Mouse (Mus musculus) liver, embryonic 14.5 days (tissue): ENCODE data around the gene Srcin1. TPM values are rescaled to one million over a fixed set of nuclear protein-coding genes. Genes with fewer than 3 reads are reported as not detected.

Source experiments
- ATAC-seq: fragments of 200-750 bp; cut with Nextera tagmentation; 2 replicates; pipeline ENCODE4 v1.8.0; 2017; ENCODE audit warnings: moderate number of reproducible peaks, mild to moderate bottlenecking, moderate library complexity; ENCODE audit not compliant: insufficient read depth
- DNase-seq, 3 experiments: peaks; one replicate each; pipeline ENCODE4 v3.0.0-alpha.2; 2012 to 2013; ENCODE audit warnings: low read depth in 3 of 3, low spot score in 3 of 3
- H3K27ac ChIP-seq: fragments of 300-500 bp; sonication (generic); 2 replicates; pipeline ENCODE4 v1.5.1; 2014; ENCODE audit warnings: moderate library complexity, mild to moderate bottlenecking, control low read depth, inconsistent platforms
- H3K27me3 ChIP-seq: fragments of 300-500 bp; sonication (generic); 2 replicates; pipeline ENCODE4 v1.6.1; 2014; ENCODE audit warnings: mild to moderate bottlenecking, low read length, moderate library complexity; ENCODE audit not compliant: control insufficient read depth, insufficient read depth
- H3K36me3 ChIP-seq: fragments of 300-500 bp; sonication (generic); replicated peaks from 2 replicates; pipeline ENCODE4 v1.6.1; 2014; ENCODE audit warnings: low read depth; ENCODE audit not compliant: control insufficient read depth, insufficient read depth
- H3K4me1 ChIP-seq, 2 experiments: fragments of 200-500 bp in 1 of 2; fragments of 300-500 bp in 1 of 2; sonication (generic) in 1 of 2; replicated peaks; 2 replicates each; pipeline ENCODE4 v1.6.1; 2012 to 2014; ENCODE audit warnings: antibody characterized with exemption in 1 of 2, inconsistent platforms in 1 of 2, low read length in 1 of 2; ENCODE audit not compliant: control insufficient read depth in 2 of 2, insufficient read depth in 2 of 2
- H3K4me2 ChIP-seq: fragments of 300-500 bp; sonication (generic); 2 replicates; pipeline ENCODE4 v1.6.1; 2014; ENCODE audit warnings: low read depth, mild to moderate bottlenecking, control low read depth, moderate library complexity
- H3K4me3 ChIP-seq, 2 experiments: fragments of 200-500 bp in 1 of 2; fragments of 300-500 bp in 1 of 2; sonication (generic) in 1 of 2; 2 replicates each; pipeline ENCODE4 v1.5.1; 2012 to 2014; ENCODE audit warnings: low read depth in 2 of 2, low read length in 2 of 2, mild to moderate bottlenecking in 2 of 2, control low read depth in 1 of 2, inconsistent platforms in 1 of 2, moderate library complexity in 1 of 2; ENCODE audit not compliant: insufficient read depth in 1 of 2
- H3K9ac ChIP-seq: fragments of 300-500 bp; sonication (generic); replicated peaks from 2 replicates; pipeline ENCODE4 v1.6.1; 2014; ENCODE audit warnings: mild to moderate bottlenecking, control low read depth, moderate library complexity
- H3K9me3 ChIP-seq: fragments of 300-500 bp; sonication (generic); 2 replicates; pipeline ENCODE4 v1.6.1; 2016; ENCODE audit warnings: low read length, mixed read lengths; ENCODE audit not compliant: control insufficient read depth
- CTCF ChIP-seq: IDR thresholded peaks from 2 replicates; pipeline ENCODE4 v1.5.1; 2016; ENCODE audit warnings: antibody characterized with exemption, low read depth, control low read depth
- EP300 ChIP-seq: IDR thresholded peaks from 2 replicates; pipeline ENCODE4 v1.6.1; 2016; ENCODE audit warnings: antibody characterized with exemption, low read depth
- WGBS: fragments of 180-500 bp; shearing (Covaris S2); extraction: QIAGEN DNeasy Blood & Tissue Kit; methylation state at CpG from one replicate; pipeline ENCODE4 v1.1.7; 2014; ENCODE audit not compliant: insufficient replicate concordance; 5-methylcytosine and 5-hydroxymethylcytosine counted together
- polyA plus RNA-seq, 2 experiments: library from polyadenylated mRNA; depleted of rRNA in 1 of 2; stranded (reverse) in 1 of 2; unstranded in 1 of 2; fragments of >200 nt; fragmentation: Nextera tagmentation in 1 of 2; extraction: Ambion mirVana in 1 of 2; gene quantifications; 2 replicates each; pipeline versions ENCODE4 v1.2.1 to v1.2.3; 2012 to 2014

Gene Srcin1
- polyA plus RNA-seq, 2 experiments = 0.04 TPM; not detected in 1

GRCm38 (mm10) chr11:97524306-97524705 lies 51.7 kb downstream of the Srcin1 start:
- no peaks in the 10 kb centered on the region; the same call in 1 of the 2 replicates for H3K27me3 ChIP-seq
- H3K9me3 ChIP-seq = no peaks in the 10 kb centered on the region
- no peak overlapping the region for H3K9ac ChIP-seq
- WGBS = 57% methylated on average over 9 of the region's 9 CpGs
- no peaks in the 10 kb centered on the region for H3K36me3 ChIP-seq
- DNase-seq (no peak), ATAC-seq (no peak)
- H3K4me1 ChIP-seq = no peaks in the 10 kb centered on the region
- H3K27ac ChIP-seq = no peak overlapping the region
- TF ChIP-seq CTCF (no peak), EP300 (no peak)
- no peak overlapping the region for H3K4me2 ChIP-seq
- no peak overlapping the region for H3K4me3 ChIP-seq

- Histone ChIP-seq H3K27me3 (no peaks in the 10 kb centered on the region; the same call in 1 of the 2 replicates), H3K36me3 (no peaks in the 10 kb centered on the region), H3K9ac (no peak overlapping the region), H3K4me1 (no peaks in the 10 kb centered on the region), H3K4me3 (no peak overlapping the region), H3K4me2 (no peak overlapping the region), H3K9me3 (no peaks in the 10 kb centered on the region), H3K27ac (no peak overlapping the region)
- TF ChIP-seq CTCF (no peak), EP300 (no peak)
- WGBS = 29% methylated on average over 1 of the region's 1 CpGs
- DNase-seq = no peak
- no peak for ATAC-seq
Measured at GRCm38 (mm10) chr11:97523827-97524261, 52.1 kb downstream of the Srcin1 start.

- H3K4me1 ChIP-seq = no peaks in the 10 kb centered on the region
- H3K4me3 ChIP-seq = no peak overlapping the region
- no peak for DNase-seq
- WGBS = 68% methylated on average over 14 of the region's 14 CpGs
- no peak for TF ChIP-seq CTCF
- TF ChIP-seq EP300 = no peak
- no peak overlapping the region for H3K4me2 ChIP-seq
- no peaks in the 10 kb centered on the region for H3K9me3 ChIP-seq
- H3K9ac ChIP-seq = no peak overlapping the region
- H3K27me3 ChIP-seq = no peaks in the 10 kb centered on the region; the same call in 1 of the 2 replicates
- no peak overlapping the region for H3K27ac ChIP-seq
- H3K36me3 ChIP-seq = no peaks in the 10 kb centered on the region
- ATAC-seq = no peak
Measured at GRCm38 (mm10) chr11:97523107-97523506, 52.9 kb downstream of the Srcin1 start.

GRCm38 (mm10) chr11:97521741-97522474 lies 54.1 kb downstream of the Srcin1 start:
- DNase-seq (no peak), ATAC-seq (no peak)

GRCm38 (mm10) chr11:97520541-97520940 lies 55.4 kb downstream of the Srcin1 start:
- DNase-seq (no peak), ATAC-seq (no peak)
- Histone ChIP-seq H3K9ac (no peak overlapping the region), H3K27me3 (no peaks in the 10 kb centered on the region; the same call in 1 of the 2 replicates), H3K4me3 (no peak overlapping the region), H3K4me2 (no peak overlapping the region), H3K9me3 (no peaks in the 10 kb centered on the region), H3K36me3 (no peaks in the 10 kb centered on the region), H3K27ac (no peak overlapping the region), H3K4me1 (no peaks in the 10 kb centered on the region)
- WGBS = 64% methylated on average over 7 of the region's 7 CpGs
- no peak for TF ChIP-seq CTCF
- no peak for TF ChIP-seq EP300

More at GRCm38 (mm10) chr11:97521741-97522474, 54.1 kb downstream of the Srcin1 start:
- Histone ChIP-seq H3K36me3 (no peaks in the 10 kb centered on the region), H3K4me2 (no peak overlapping the region), H3K9me3 (no peaks in the 10 kb centered on the region), H3K4me3 (no peak overlapping the region), H3K27me3 (no peaks in the 10 kb centered on the region; the same call in 1 of the 2 replicates), H3K27ac (no peak overlapping the region), H3K9ac (no peak overlapping the region), H3K4me1 (no peaks in the 10 kb centered on the region)
- WGBS = 64% methylated on average over 29 of the region's 29 CpGs
- no peak for TF ChIP-seq CTCF
- no peak for TF ChIP-seq EP300
